Mouse (Mus musculus): Measurements from ENCODE around the gene Cbx7. TPM values are rescaled to one million over a fixed set of nuclear protein-coding genes. Genes with fewer than 3 reads are reported as not detected.
A peak's percentile ranks its signal among the peaks of the same experiment; 100 is the strongest.
"Not testable (repeated sequence)": the region's sequence is repeated elsewhere in the genome, so short reads cannot be mapped to it uniquely, and the experiment has no call there.

Cbx7 gene
- total and polyA plus RNA-seq, 2 experiments from 2014 or later = 0.50 to 0.82 TPM

DNA sequence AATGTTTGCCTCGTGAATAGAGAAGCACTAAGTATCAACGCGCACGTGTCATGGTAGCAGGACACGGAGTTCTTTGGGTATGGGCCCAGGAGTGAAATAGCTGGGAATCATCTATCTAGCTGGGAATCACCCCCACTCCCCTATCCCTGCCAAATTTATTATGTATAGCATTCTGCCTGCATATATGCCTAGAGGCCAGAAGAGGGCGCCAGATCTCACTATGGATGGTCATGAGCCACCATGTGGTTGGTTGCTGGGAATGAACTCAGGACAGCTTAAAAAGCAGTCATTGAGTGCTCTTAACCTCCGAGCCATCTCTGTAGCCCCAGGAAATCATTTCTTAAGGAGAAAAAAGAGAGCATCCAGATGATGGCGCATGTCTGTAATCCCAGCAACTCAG, 30.0 kb downstream of the Cbx7 start:
- 22% methylated on average over 8 of the region's 8 CpGs for WGBS
- Histone ChIP-seq H3K9me3 (replicated peaks; ENCODE audit: control insufficient read depth, low read length) (no peaks in the 10 kb centered on the region), H3K27me3 (ENCODE audit: control insufficient read depth, insufficient read depth, low read length) (peaks cover under 1% of the 10 kb centered on the region; the same call in 1 of the 2 replicates), H3K9ac (replicated peaks; ENCODE audit: low read depth, low read length) (no peak overlapping the region), H3K4me2 (ENCODE audit: low read depth, low read length) (no peak overlapping the region), H3K27ac (ENCODE audit: low read depth) (no peak overlapping the region), H3K4me3 (ENCODE audit: low read depth, low read length) (no peak overlapping the region), H3K36me3 (replicated peaks; ENCODE audit: control insufficient read depth, insufficient read depth, low read length) (no peaks in the 10 kb centered on the region), H3K4me1 (ENCODE audit: control insufficient read depth, insufficient read depth) (no peaks in the 10 kb centered on the region)
- ATAC-seq (ENCODE audit: insufficient read depth, low read depth) (no peak; the same call in 1 of the 2 replicates), DNase-seq (ENCODE audit: low spot score) (peak; percentile 43)
- TF ChIP-seq CTCF (IDR thresholded peaks at IDR 0.05; ENCODE audit: low read depth) (peak; percentile 90), EP300 (IDR thresholded peaks at IDR 0.05; ENCODE audit: low read depth) (no peak)

DNA sequence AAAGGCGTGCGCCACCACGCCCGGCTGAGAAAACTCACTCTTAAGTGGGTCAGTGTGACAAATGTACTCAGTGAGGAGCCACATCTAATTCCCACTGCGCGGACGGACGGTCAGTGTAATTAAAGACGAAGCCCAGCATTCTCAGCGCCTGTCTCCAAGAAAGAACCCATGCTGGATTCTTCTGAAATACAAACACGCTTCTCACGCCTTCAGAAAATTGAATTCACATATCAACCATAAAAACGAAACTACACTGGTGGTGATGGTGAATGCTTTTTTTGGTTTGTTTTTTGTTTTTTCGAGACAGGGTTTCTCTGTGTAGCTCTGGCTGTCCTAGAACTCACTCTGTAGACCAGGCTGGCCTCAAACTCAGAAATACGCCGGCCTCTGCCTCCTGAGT, 31.0 kb downstream of the Cbx7 start:
- TF ChIP-seq EP300 (IDR thresholded peaks at IDR 0.05; ENCODE audit: low read depth) (no peak), CTCF (IDR thresholded peaks at IDR 0.05; ENCODE audit: low read depth) (no peak)

DNA sequence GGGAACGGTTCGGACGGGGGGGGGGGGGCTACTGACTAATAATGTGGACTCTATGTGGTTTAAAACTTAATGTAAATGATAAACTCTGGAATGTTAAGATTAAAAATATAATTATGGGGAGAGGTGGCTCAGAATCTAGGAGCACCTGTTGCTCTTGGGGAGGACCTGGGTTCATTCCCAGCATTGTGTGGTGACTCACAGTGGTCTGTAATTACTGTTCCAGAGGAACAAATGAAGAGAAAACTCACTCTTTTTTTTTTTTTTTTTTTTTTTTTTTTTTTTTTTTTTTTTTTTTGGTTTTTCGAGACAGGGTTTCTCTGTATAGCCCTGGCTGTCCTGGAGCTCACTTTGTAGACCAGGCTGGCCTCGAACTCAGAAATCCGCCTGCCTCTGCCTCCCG, 31.4 kb downstream of the Cbx7 start:
- not testable (repeated sequence) for DNase-seq (ENCODE audit: low spot score); H3K4me2 ChIP-seq (ENCODE audit: low read depth, low read length); H3K36me3 ChIP-seq (replicated peaks; ENCODE audit: control insufficient read depth, insufficient read depth, low read length); ATAC-seq (ENCODE audit: insufficient read depth, low read depth); H3K4me1 ChIP-seq (ENCODE audit: control insufficient read depth, insufficient read depth); H3K27ac ChIP-seq (ENCODE audit: low read depth); H3K9ac ChIP-seq (replicated peaks; ENCODE audit: low read depth, low read length); H3K9me3 ChIP-seq (replicated peaks; ENCODE audit: control insufficient read depth, low read length); H3K4me3 ChIP-seq (ENCODE audit: low read depth, low read length)
- peaks cover 15% of the 10 kb centered on the region for H3K27me3 ChIP-seq (ENCODE audit: control insufficient read depth, insufficient read depth, low read length)
- WGBS = 68% methylated on average over 3 of the region's 7 CpGs

More for the DNA sequence above, 31.0 kb downstream of the Cbx7 start:
- Histone ChIP-seq H3K9ac (replicated peaks; ENCODE audit: low read depth, low read length) (no peak overlapping the region), H3K27ac (ENCODE audit: low read depth) (no peak overlapping the region), H3K4me2 (ENCODE audit: low read depth, low read length) (no peak overlapping the region), H3K4me3 (ENCODE audit: low read depth, low read length) (no peak overlapping the region), H3K4me1 (ENCODE audit: control insufficient read depth, insufficient read depth) (no peaks in the 10 kb centered on the region), H3K9me3 (replicated peaks; ENCODE audit: control insufficient read depth, low read length) (no peaks in the 10 kb centered on the region), H3K27me3 (ENCODE audit: control insufficient read depth, insufficient read depth, low read length) (peaks cover 11% of the 10 kb centered on the region), H3K36me3 (replicated peaks; ENCODE audit: control insufficient read depth, insufficient read depth, low read length) (no peaks in the 10 kb centered on the region)
- WGBS = 85% methylated on average over 16 of the region's 16 CpGs
- ATAC-seq (ENCODE audit: insufficient read depth, low read depth) (no peak), DNase-seq (ENCODE audit: low spot score) (no peak)

DNA sequence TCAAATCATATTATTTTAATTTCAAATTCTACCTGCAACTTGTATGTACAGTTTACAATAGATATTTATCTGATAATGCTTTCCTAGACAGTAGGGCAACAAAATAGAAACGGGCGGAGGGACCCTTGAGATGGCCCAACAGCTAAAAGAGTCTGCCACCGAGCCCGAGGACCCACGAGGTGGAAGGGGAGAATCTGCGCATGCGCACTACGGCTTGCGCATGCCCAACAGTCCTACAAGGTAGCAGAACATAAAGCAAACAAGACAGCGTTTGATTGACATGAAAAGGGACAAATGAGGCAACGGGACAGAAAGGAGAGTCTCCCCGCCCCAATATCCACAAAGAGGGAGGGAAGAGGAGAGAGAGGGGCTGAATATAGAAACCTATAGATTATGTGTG, 31.9 kb downstream of the Cbx7 start:
- no peak for ATAC-seq (ENCODE audit: insufficient read depth, low read depth)
- WGBS = 82% methylated on average over 12 of the region's 12 CpGs
- no peaks in the 10 kb centered on the region for H3K36me3 ChIP-seq (replicated peaks; ENCODE audit: control insufficient read depth, insufficient read depth, low read length)

DNA sequence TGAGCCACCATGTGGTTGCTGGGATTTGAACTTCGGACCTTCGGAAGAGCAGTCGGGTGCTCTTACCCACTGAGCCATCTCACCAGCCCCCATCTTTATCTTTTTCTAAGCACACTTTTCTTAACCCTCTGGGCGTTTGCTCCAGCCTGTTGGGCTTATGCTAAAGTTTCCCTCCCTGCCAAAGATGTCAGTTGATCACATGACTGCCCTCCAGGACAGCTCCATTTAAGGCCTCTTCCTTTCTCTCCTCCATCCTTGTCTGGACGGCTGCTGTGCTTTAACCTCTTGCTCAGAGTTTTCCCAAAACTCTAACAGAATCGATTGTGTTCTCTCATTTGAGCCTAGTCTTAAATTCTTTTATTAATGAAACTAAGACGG, 34.6 kb downstream of the Cbx7 start:
- Histone ChIP-seq H3K27me3 (ENCODE audit: control insufficient read depth, insufficient read depth, low read length) (peaks cover 39% of the 10 kb centered on the region), H3K27ac (ENCODE audit: low read depth) (no peak overlapping the region), H3K9ac (replicated peaks; ENCODE audit: low read depth, low read length) (no peak overlapping the region), H3K4me1 (ENCODE audit: control insufficient read depth, insufficient read depth) (peaks cover 8% of the 10 kb centered on the region; the same call in 1 of the 2 replicates), H3K36me3 (replicated peaks; ENCODE audit: control insufficient read depth, insufficient read depth, low read length) (no peaks in the 10 kb centered on the region), H3K4me3 (ENCODE audit: low read depth, low read length) (no peak overlapping the region), H3K4me2 (ENCODE audit: low read depth, low read length) (no peak overlapping the region), H3K9me3 (replicated peaks; ENCODE audit: control insufficient read depth, low read length) (no peaks in the 10 kb centered on the region)
- DNase-seq (ENCODE audit: low spot score) (no peak), ATAC-seq (ENCODE audit: insufficient read depth, low read depth) (no peak)
- 70% methylated on average over 7 of the region's 7 CpGs for WGBS
- TF ChIP-seq CTCF (IDR thresholded peaks at IDR 0.05; ENCODE audit: low read depth) = no peak
- no peak for TF ChIP-seq EP300 (IDR thresholded peaks at IDR 0.05; ENCODE audit: low read depth)

More for the DNA sequence above, 31.9 kb downstream of the Cbx7 start:
- Histone ChIP-seq H3K4me3 (ENCODE audit: low read depth, low read length) (no peak overlapping the region), H3K9me3 (replicated peaks; ENCODE audit: control insufficient read depth, low read length) (no peaks in the 10 kb centered on the region), H3K27ac (ENCODE audit: low read depth) (no peak overlapping the region), H3K4me1 (ENCODE audit: control insufficient read depth, insufficient read depth) (no peaks in the 10 kb centered on the region), H3K27me3 (ENCODE audit: control insufficient read depth, insufficient read depth, low read length) (peaks cover 20% of the 10 kb centered on the region), H3K9ac (replicated peaks; ENCODE audit: low read depth, low read length) (no peak overlapping the region), H3K4me2 (ENCODE audit: low read depth, low read length) (no peak overlapping the region)
- TF ChIP-seq EP300 (IDR thresholded peaks at IDR 0.05; ENCODE audit: low read depth) = no peak
- no peak for TF ChIP-seq CTCF (IDR thresholded peaks at IDR 0.05; ENCODE audit: low read depth)
- DNase-seq (ENCODE audit: low spot score) = no peak

DNA sequence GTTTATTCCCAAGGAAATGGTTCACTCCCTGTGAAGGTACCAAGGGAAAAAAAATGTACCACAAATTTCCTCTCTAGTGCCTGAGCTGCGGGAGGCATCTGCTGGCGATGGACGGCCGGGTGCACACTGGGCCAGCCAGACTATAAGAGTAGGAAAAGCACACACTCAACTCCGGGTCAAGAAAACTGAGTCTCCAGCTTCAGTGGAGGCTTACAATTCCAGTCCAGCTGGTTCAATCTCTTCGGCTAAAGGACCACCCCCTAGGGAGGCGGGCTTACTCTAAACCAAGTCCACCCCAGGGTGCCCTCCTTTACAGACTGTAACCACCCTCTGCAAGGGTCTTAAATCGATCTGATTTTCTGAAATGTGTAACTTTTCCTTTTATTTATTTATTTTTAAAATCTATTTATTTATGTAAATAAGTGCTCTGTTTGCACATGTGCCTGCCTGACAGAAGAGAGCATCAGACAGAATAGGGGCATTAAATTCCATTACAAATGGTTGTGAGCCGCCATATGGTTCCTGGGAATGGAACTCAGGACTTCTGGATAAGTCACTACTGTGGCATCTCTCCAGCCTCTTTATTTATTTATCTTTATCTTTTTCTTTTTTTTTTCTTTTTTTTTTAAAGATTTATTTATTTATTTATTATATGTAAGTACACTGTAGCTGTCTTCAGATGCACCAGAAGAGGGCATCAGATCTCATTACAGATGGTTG, 35.1 kb downstream of the Cbx7 start:
- 48% methylated on average over 9 of the region's 9 CpGs for WGBS
- H3K27ac ChIP-seq (ENCODE audit: low read depth) = no peak overlapping the region
- H3K9ac ChIP-seq (replicated peaks; ENCODE audit: low read depth, low read length) = no peak overlapping the region
- no peaks in the 10 kb centered on the region for H3K9me3 ChIP-seq (replicated peaks; ENCODE audit: control insufficient read depth, low read length)
- H3K4me1 ChIP-seq (ENCODE audit: control insufficient read depth, insufficient read depth) = peaks cover 8% of the 10 kb centered on the region; the same call in 1 of the 2 replicates
- DNase-seq (ENCODE audit: low spot score) (no peak), ATAC-seq (ENCODE audit: insufficient read depth, low read depth) (no peak)
- no peak overlapping the region for H3K4me3 ChIP-seq (ENCODE audit: low read depth, low read length)
- peaks cover 39% of the 10 kb centered on the region for H3K27me3 ChIP-seq (ENCODE audit: control insufficient read depth, insufficient read depth, low read length)
- TF ChIP-seq CTCF (IDR thresholded peaks at IDR 0.05; ENCODE audit: low read depth) (no peak), EP300 (IDR thresholded peaks at IDR 0.05; ENCODE audit: low read depth) (no peak)
- no peaks in the 10 kb centered on the region for H3K36me3 ChIP-seq (replicated peaks; ENCODE audit: control insufficient read depth, insufficient read depth, low read length)
- no peak overlapping the region for H3K4me2 ChIP-seq (ENCODE audit: low read depth, low read length)
